Mouse (Mus musculus): ENCODE data around the gene Pomc. TPM values are rescaled to one million over a fixed set of nuclear protein-coding genes. Genes with fewer than 3 reads are reported as not detected.

Gene Pomc
- total and polyA plus RNA-seq, 3 experiments = not detected

- H3K4me3 ChIP-seq (ENCODE audit: control insufficient read depth in 1 of 2, insufficient read depth in 1 of 2, low read depth in 2 of 2, low read length in 2 of 2) = no peak overlapping the region
These were observed 5.2 kb downstream of the Pomc start for GRCm38 (mm10) chr12:3959791-3960543.

GRCm38 (mm10) chr12:3960553-3960952 is 5.8 kb downstream of the Pomc start:
- no peaks in the 10 kb centered on the region for H3K4me1 ChIP-seq (ENCODE audit: control insufficient read depth in 1 of 2, insufficient read depth in 2 of 2, low read length in 2 of 2)
- no peaks in the 10 kb centered on the region for H3K79me2 ChIP-seq (ENCODE audit: control insufficient read depth, insufficient read depth, low read length, poor library complexity)
- no peak for TF ChIP-seq POLR2AphosphoS5 (IDR thresholded peaks at IDR 0.05; ENCODE audit: borderline replicate concordance, low read depth, low read length)
- TF ChIP-seq USF1 (IDR thresholded peaks at IDR 0.05; ENCODE audit: low read depth, low read length) = peak; percentile 40; the same call in 1 of the 2 replicates
- no peaks in the 10 kb centered on the region for H3K9me3 ChIP-seq (replicated peaks; ENCODE audit: insufficient read depth, low read length)
- no peak overlapping the region for H3K4me3 ChIP-seq (ENCODE audit: control insufficient read depth in 1 of 2, insufficient read depth in 1 of 2, low read depth in 2 of 2, low read length in 2 of 2)
- no peak for DNase-seq (ENCODE audit: low read depth, low spot score)
- H3K27me3 ChIP-seq (ENCODE audit: control insufficient read depth in 1 of 2, insufficient read depth in 2 of 2, low read length in 2 of 2) = no peaks in the 10 kb centered on the region; a peak in 1 of 4 replicates
- H3K27ac ChIP-seq (ENCODE audit: control insufficient read depth, low read depth, low read length) = no peak overlapping the region
- no peak overlapping the region for H3K9ac ChIP-seq (ENCODE audit: control insufficient read depth, low read depth, low read length, poor library complexity, severe bottlenecking)
- H3K36me3 ChIP-seq (ENCODE audit: control insufficient read depth in 1 of 2, insufficient read depth in 2 of 2, low read length in 2 of 2) = no peaks in the 10 kb centered on the region

More at GRCm38 (mm10) chr12:3959791-3960543, 5.2 kb downstream of the Pomc start:
- TF ChIP-seq TCF12 (IDR thresholded peaks at IDR 0.05; ENCODE audit: low read depth, low read length) = no peak
- no peak for TF ChIP-seq SMC3 (IDR thresholded peaks at IDR 0.05; ENCODE audit: low read depth, low read length)
- no peak for TF ChIP-seq ELF1 (IDR thresholded peaks at IDR 0.05; ENCODE audit: low read depth, low read length)
- no peak for TF ChIP-seq TBP (IDR thresholded peaks at IDR 0.05; ENCODE audit: low read depth, low read length)
- TF ChIP-seq MXI1 (IDR thresholded peaks at IDR 0.05; ENCODE audit: low read depth, low read length) = no peak
- no peak for TF ChIP-seq TAL1 (IDR thresholded peaks at IDR 0.05; ENCODE audit: low read length)
- no peak for TF ChIP-seq MAZ (IDR thresholded peaks at IDR 0.05; ENCODE audit: low read depth, low read length)
- TF ChIP-seq MAFK (IDR thresholded peaks at IDR 0.05; ENCODE audit: borderline replicate concordance, low read depth, low read length) = no peak
- TF ChIP-seq USF2 (IDR thresholded peaks at IDR 0.05; ENCODE audit: borderline replicate concordance in 1 of 2, insufficient read depth in 1 of 2, low read depth in 1 of 2, low read length in 2 of 2) = no peak
- TF ChIP-seq ZC3H11A (IDR thresholded peaks at IDR 0.05; ENCODE audit: low read depth, low read length) = no peak
- Histone ChIP-seq H3K27ac (ENCODE audit: control insufficient read depth, low read depth, low read length) (no peak overlapping the region), H3K9ac (ENCODE audit: control insufficient read depth, low read depth, low read length, poor library complexity, severe bottlenecking) (no peak overlapping the region), H3K79me2 (ENCODE audit: control insufficient read depth, insufficient read depth, low read length, poor library complexity) (no peaks in the 10 kb centered on the region), H3K27me3 (ENCODE audit: control insufficient read depth in 1 of 2, insufficient read depth in 2 of 2, low read length in 2 of 2) (no peaks in the 10 kb centered on the region; a peak in 1 of 4 replicates), H3K4me1 (ENCODE audit: control insufficient read depth in 1 of 2, insufficient read depth in 2 of 2, low read length in 2 of 2) (no peaks in the 10 kb centered on the region), H3K9me3 (replicated peaks; ENCODE audit: insufficient read depth, low read length) (no peaks in the 10 kb centered on the region), H3K36me3 (ENCODE audit: control insufficient read depth in 1 of 2, insufficient read depth in 2 of 2, low read length in 2 of 2) (no peaks in the 10 kb centered on the region)
- DNase-seq (ENCODE audit: low read depth, low spot score) = no peak

GRCm38 (mm10) chr12:3967196-3967595 is 12.4 kb downstream of the Pomc start:
- TF ChIP-seq CHD2 (IDR thresholded peaks at IDR 0.05; ENCODE audit: low read length) (no peak), MAX (IDR thresholded peaks at IDR 0.05; ENCODE audit: low read length) (no peak), CHD1 (IDR thresholded peaks at IDR 0.05; ENCODE audit: low read depth, low read length) (no peak), GABPA (IDR thresholded peaks at IDR 0.05; ENCODE audit: low read depth, low read length) (no peak), ZKSCAN1 (IDR thresholded peaks at IDR 0.05; ENCODE audit: low read depth, low read length) (no peak), RCOR1 (IDR thresholded peaks at IDR 0.05; ENCODE audit: low read depth, low read length) (no peak), EP300 (IDR thresholded peaks at IDR 0.05; ENCODE audit: low read depth in 1 of 2, low read length in 2 of 2) (no peak), TBP (IDR thresholded peaks at IDR 0.05; ENCODE audit: low read depth, low read length) (no peak), GATA1 (IDR thresholded peaks at IDR 0.05; ENCODE audit: low read depth, low read length) (no peak)
- H3K36me3 ChIP-seq (ENCODE audit: control insufficient read depth in 1 of 2, insufficient read depth in 2 of 2, low read length in 2 of 2) = no peaks in the 10 kb centered on the region
- H3K9ac ChIP-seq (ENCODE audit: control insufficient read depth, low read depth, low read length, poor library complexity, severe bottlenecking) = no peak overlapping the region
- H3K9me3 ChIP-seq (replicated peaks; ENCODE audit: insufficient read depth, low read length) = no peaks in the 10 kb centered on the region
- H3K27me3 ChIP-seq (ENCODE audit: control insufficient read depth in 1 of 2, insufficient read depth in 2 of 2, low read length in 2 of 2) = no peaks in the 10 kb centered on the region; a peak in 1 of 4 replicates
- H3K79me2 ChIP-seq (ENCODE audit: control insufficient read depth, insufficient read depth, low read length, poor library complexity) = no peaks in the 10 kb centered on the region
- H3K27ac ChIP-seq (ENCODE audit: control insufficient read depth, low read depth, low read length) = no peak overlapping the region
- no peaks in the 10 kb centered on the region for H3K4me1 ChIP-seq (ENCODE audit: control insufficient read depth in 1 of 2, insufficient read depth in 2 of 2, low read length in 2 of 2)
- no peak overlapping the region for H3K4me3 ChIP-seq (ENCODE audit: control insufficient read depth in 1 of 2, insufficient read depth in 1 of 2, low read depth in 2 of 2, low read length in 2 of 2)
- no peak for DNase-seq (ENCODE audit: low read depth, low spot score)
